Mouse (Mus musculus): ENCODE measurements around the gene Zfp106.

- TF ChIP-seq CTCF (IDR thresholded peaks at IDR 0.05; ENCODE audit: extremely low read depth, insufficient read depth, insufficient read length, insufficient replicate concordance) (no peak), POLR2A (IDR thresholded peaks at IDR 0.05; ENCODE audit: low read depth, low read length) (no peak)
Measured at GRCm38 (mm10) chr2:120558813-120559212, 4.8 kb downstream of the Zfp106 start.

All from spleen, adult 2 months (tissue).